Comparison of ENCODE assay signal across 7 mouse cellular contexts in genomic region chr5:7344145-7345010, GRCm38 (mm10). TPM values are rescaled to one million over a fixed set of nuclear protein-coding genes. Genes with fewer than 3 reads are reported as not detected.
DNase-seq lines count a peak whose midpoint lies in the region; ATAC-seq lines count a peak whose summit lies in the region.

Gene Zfp804b (minus strand): TSS chr5:7344756.

- H3K4me3 ChIP-seq in heart, embryonic 13.5 days = peak within 1 kb of the TSS; percentile 73
- peak within 1 kb of the TSS; percentile 43 for H3K4me3 ChIP-seq in liver, embryonic 13.5 days (replicated peaks)
- H3K4me3 ChIP-seq in neural tube, embryonic 14.5 days (ENCODE audit: low read depth, low read length) = peak within 1 kb of the TSS; percentile 67

- no peaks in the 10 kb centered on the region for H3K9me3 ChIP-seq in heart, embryonic 13.5 days
- H3K9me3 ChIP-seq in liver, embryonic 13.5 days (replicated peaks) = no peaks in the 10 kb centered on the region
- H3K9me3 ChIP-seq in neural tube, embryonic 14.5 days (ENCODE audit: control insufficient read depth, low read length) = no peaks in the 10 kb centered on the region

- peak within 1 kb of the TSS; percentile 79 for H3K9ac ChIP-seq in heart, embryonic 13.5 days
- H3K9ac ChIP-seq in liver, embryonic 13.5 days = no peak within 1 kb of the TSS
- H3K9ac ChIP-seq in neural tube, embryonic 14.5 days (replicated peaks; ENCODE audit: low read depth, low read length) = peak within 1 kb of the TSS; percentile 55

- 0 out of 2 replicates have a peak, but pooled peaks have one; percentile 51 for ATAC-seq in heart, embryonic 13.5 days (ENCODE audit: extremely low read depth, insufficient number of reproducible peaks, low FRiP score, low TSS enrichment)
- no peak for ATAC-seq in liver, embryonic 13.5 days (ENCODE audit: low read depth)
- peak; percentile 93 for ATAC-seq in neural tube, embryonic 14.5 days (ENCODE audit: low read depth)

- H3K36me3 ChIP-seq in heart, embryonic 13.5 days = no peaks in the 10 kb centered on the region
- no peaks in the 10 kb centered on the region for H3K36me3 ChIP-seq in liver, embryonic 13.5 days
- H3K36me3 ChIP-seq in neural tube, embryonic 14.5 days (ENCODE audit: control insufficient read depth, insufficient read depth, low read length) = no peaks in the 10 kb centered on the region

- no peak within 1 kb of the TSS for H3K27ac ChIP-seq in heart, embryonic 13.5 days (replicated peaks)
- H3K27ac ChIP-seq in liver, embryonic 13.5 days = no peak within 1 kb of the TSS
- no peak within 1 kb of the TSS; the same call in 1 of the 2 replicates for H3K27ac ChIP-seq in neural tube, embryonic 14.5 days (ENCODE audit: low read depth, low read length)

- H3K4me2 ChIP-seq in heart, embryonic 13.5 days = peak within 1 kb of the TSS; percentile 88
- peak within 1 kb of the TSS; percentile 64 for H3K4me2 ChIP-seq in liver, embryonic 13.5 days
- peak within 1 kb of the TSS; percentile 92 for H3K4me2 ChIP-seq in neural tube, embryonic 14.5 days (ENCODE audit: low read depth, low read length)

- H3K27me3 ChIP-seq in heart, embryonic 13.5 days (replicated peaks) = no peaks in the 10 kb centered on the region
- peaks cover 14% of the 10 kb centered on the region for H3K27me3 ChIP-seq in liver, embryonic 13.5 days
- H3K27me3 ChIP-seq in neural tube, embryonic 14.5 days (ENCODE audit: control insufficient read depth, insufficient read depth, low read length) = no peaks in the 10 kb centered on the region

- peaks cover 4% of the 10 kb centered on the region; the same call in 1 of the 2 replicates for H3K4me1 ChIP-seq in heart, embryonic 13.5 days
- no peaks in the 10 kb centered on the region; the same call in 1 of the 2 replicates for H3K4me1 ChIP-seq in liver, embryonic 13.5 days (replicated peaks)
- H3K4me1 ChIP-seq in neural tube, embryonic 14.5 days (ENCODE audit: control insufficient read depth, insufficient read depth, low read length) = no peaks in the 10 kb centered on the region

- DNase-seq in adrenal gland, postnatal 14 days = peak; percentile 56
- peak; percentile 22 for DNase-seq in embryo, embryonic 11.5 days (ENCODE audit: low read depth, low spot score)
- DNase-seq in kidney, postnatal 14 days = peak; percentile 18
- peak; percentile 0 for DNase-seq in liver, embryonic 13.5 days
- peak; percentile 24 for DNase-seq in urinary bladder, postnatal 14 days (ENCODE audit: low spot score)

- under 1% methylated on average over 50 of the region's 50 CpGs for WGBS in heart, embryonic 13.5 days
- WGBS in liver, embryonic 13.5 days (ENCODE audit: insufficient replicate concordance) = 1% methylated on average over 50 of the region's 50 CpGs
- WGBS in neural tube, embryonic 14.5 days = under 1% methylated on average over 50 of the region's 50 CpGs

RNA-seq across cellular contexts. Expression of gene Zfp804b, which starts in this region (rescaled TPM):
- total RNA-seq in adrenal gland, postnatal 14 days (2021) = 0.11 and 0.23 TPM in 2 replicates
- polyA plus RNA-seq in heart, embryonic 13.5 days (2015; fragmentation: Nextera tagmentation; extraction: Ambion mirVana) = 0.17 and 0.23 TPM in 2 replicates
- 0.03 TPM in 2 replicates for polyA plus RNA-seq in liver, embryonic 13.5 days (2015; fragmentation: Nextera tagmentation; extraction: Ambion mirVana)
- 3.7 and 5.4 TPM in 2 replicates for polyA plus RNA-seq in neural tube, embryonic 14.5 days (2014; fragmentation: Nextera tagmentation; extraction: Ambion mirVana)

Comparison
In these comparisons a context has a peak if more than half of its experiments do, and no peak if none do; other contexts are left out.
1. Peak in DNase-seq in adrenal gland, postnatal 14 days; RNA of the gene not detected or under 1 TPM.
2. Peak in ATAC-seq, H3K4me3 ChIP-seq, H3K9ac ChIP-seq and H3K4me2 ChIP-seq in heart, embryonic 13.5 days; RNA of the gene not detected or under 1 TPM.
3. Peak in DNase-seq, H3K4me3 ChIP-seq and H3K4me2 ChIP-seq in liver, embryonic 13.5 days; RNA of the gene not detected or under 1 TPM.
4. DNase-seq: peak in every context shown above with its lines; median percentile 56 in adrenal gland, postnatal 14 days; 24 in urinary bladder, postnatal 14 days; 22 in embryo, embryonic 11.5 days; 18 in kidney, postnatal 14 days; 0 in liver, embryonic 13.5 days.